Mouse (Mus musculus): ENCODE results near the gene Slc17a2. TPM values are rescaled to one million over a fixed set of nuclear protein-coding genes. Genes with fewer than 3 reads are reported as not detected.

The Slc17a2 gene
- 0.09 TPM in 1 of 2 replicates, not detected in the other for polyA plus RNA-seq (2012; rRNA removed)

GRCm38 (mm10) chr13:23806422-23807052 is at the start of gene Slc17a2:
TSS of gene Slc17a2 (plus strand) at chr13:23806993.

GRCm38 (mm10) chr13:23760972-23761864 is 45.6 kb upstream of the Slc17a2 start, which contains the start of gene Hist1h4a:
TSS of gene Hist1h4a (minus strand) at chr13:23761230.

GRCm38 (mm10) chr13:23761871-23762821 is 44.6 kb upstream of the Slc17a2 start, which contains the start of gene Hist1h3a:
TSS of gene Hist1h3a (minus strand) at chr13:23762386.

GRCm38 (mm10) chr13:23763586-23764323 is 43.0 kb upstream of the Slc17a2 start, which contains the start of gene Hist1h1a:
TSS of gene Hist1h1a (plus strand) at chr13:23763666.

GRCm38 (mm10) chr13:23769613-23770012 is 37.2 kb upstream of the Slc17a2 start, which contains the start of gene Trim38:
TSS of gene Trim38 (plus strand) at chr13:23769913.

GRCm38 (mm10) chr13:23839308-23839707 is 32.5 kb downstream of the Slc17a2 start, which contains the start of gene Slc17a3:
TSS of gene Slc17a3 (plus strand) at chr13:23839434.

GRCm38 (mm10) chr13:23867405-23867804 is 60.6 kb downstream of the Slc17a2 start, which contains the start of gene Slc17a1:
TSS of gene Slc17a1 (plus strand) at chr13:23867750.

Other genes starting within 250 kb of the Slc17a2 start
- 47.5 and 78.7 TPM in 2 replicates for gene Hist1h3e, start 244.6 kb upstream of the Slc17a2 start, polyA plus RNA-seq (2012; rRNA removed)
- gene Hist1h2ae, start 235.8 kb upstream of the Slc17a2 start, polyA plus RNA-seq (2012; rRNA removed) = 24.2 and 35.8 TPM in 2 replicates
- 52.2 and 87.2 TPM in 2 replicates for gene Hist1h2bg, start 235.6 kb upstream of the Slc17a2 start, polyA plus RNA-seq (2012; rRNA removed)
- gene Hist1h2bf, start 232.8 kb upstream of the Slc17a2 start, polyA plus RNA-seq (2012; rRNA removed) = 15.9 and 25.7 TPM in 2 replicates
- gene Hist1h2ad, start 232.6 kb upstream of the Slc17a2 start, polyA plus RNA-seq (2012; rRNA removed) = 17.3 and 24.2 TPM in 2 replicates
- gene Hist1h3d, start 231.2 kb upstream of the Slc17a2 start, polyA plus RNA-seq (2012; rRNA removed) = 18.4 and 28.3 TPM in 2 replicates
- 10.1 and 14.2 TPM in 2 replicates for gene Hist1h4d, start 225.4 kb upstream of the Slc17a2 start, polyA plus RNA-seq (2012; rRNA removed)
- 2.6 and 3.4 TPM in 2 replicates for gene Hist1h2be, start 185.9 kb upstream of the Slc17a2 start, polyA plus RNA-seq (2012; rRNA removed)
- gene Hist1h1e, start 184.4 kb upstream of the Slc17a2 start, polyA plus RNA-seq (2012; rRNA removed) = 2.3 and 2.7 TPM in 2 replicates
- gene Hist1h2ac, start 123.0 kb upstream of the Slc17a2 start, polyA plus RNA-seq (2012; rRNA removed) = 2.6 and 3.1 TPM in 2 replicates
- gene Hist1h2bc, start 122.8 kb upstream of the Slc17a2 start, polyA plus RNA-seq (2012; rRNA removed) = 251 and 289 TPM in 2 replicates
- gene Hist1h1t, start 111.2 kb upstream of the Slc17a2 start, polyA plus RNA-seq (2012; rRNA removed) = not detected in 2 replicates
- gene Hist1h4c, start 108.5 kb upstream of the Slc17a2 start, polyA plus RNA-seq (2012; rRNA removed) = 9.0 and 13.0 TPM in 2 replicates
- 11.5 and 18.9 TPM in 2 replicates for gene Hfe, start 96.1 kb upstream of the Slc17a2 start, polyA plus RNA-seq (2012; rRNA removed)
- 35.1 and 42.3 TPM in 2 replicates for gene Hist1h1c, start 68.2 kb upstream of the Slc17a2 start, polyA plus RNA-seq (2012; rRNA removed)
- gene Hist1h3c, start 61.4 kb upstream of the Slc17a2 start, polyA plus RNA-seq (2012; rRNA removed) = 43.8 and 64.9 TPM in 2 replicates
- gene Hist1h2bb, start 60.3 kb upstream of the Slc17a2 start, polyA plus RNA-seq (2012; rRNA removed) = 18.2 and 27.3 TPM in 2 replicates
- 36.8 and 63.0 TPM in 2 replicates for gene Hist1h2ab, start 55.9 kb upstream of the Slc17a2 start, polyA plus RNA-seq (2012; rRNA removed)
- gene Hist1h3b, start 54.7 kb upstream of the Slc17a2 start, polyA plus RNA-seq (2012; rRNA removed) = 36.8 and 58.4 TPM in 2 replicates
- 6.5 and 10.1 TPM in 2 replicates for gene Hist1h4b, start 50.0 kb upstream of the Slc17a2 start, polyA plus RNA-seq (2012; rRNA removed)
- gene Hist1h4a, start 45.8 kb upstream of the Slc17a2 start, polyA plus RNA-seq (2012; rRNA removed) = 17.5 and 20.9 TPM in 2 replicates
- gene Hist1h3a, start 44.6 kb upstream of the Slc17a2 start, polyA plus RNA-seq (2012; rRNA removed) = 37.1 and 48.7 TPM in 2 replicates
- 0.79 and 1.0 TPM in 2 replicates for gene Hist1h1a, start 43.3 kb upstream of the Slc17a2 start, polyA plus RNA-seq (2012; rRNA removed)
- gene Trim38, start 37.1 kb upstream of the Slc17a2 start, polyA plus RNA-seq (2012; rRNA removed) = 0.09 TPM in 1 of 2 replicates, not detected in the other
- not detected in 2 replicates for gene Slc17a3, start 32.4 kb downstream of the Slc17a2 start, polyA plus RNA-seq (2012; rRNA removed)
- gene Slc17a1, start 60.8 kb downstream of the Slc17a2 start, polyA plus RNA-seq (2012; rRNA removed) = not detected in 2 replicates
- gene Slc17a4, start 108.0 kb downstream of the Slc17a2 start, polyA plus RNA-seq (2012; rRNA removed) = 0.09 TPM in 1 of 2 replicates, not detected in the other
- not detected in 2 replicates for gene Hist1h2ba, start 127.2 kb downstream of the Slc17a2 start, polyA plus RNA-seq (2012; rRNA removed)
- gene Hist1h2aa, start 127.5 kb downstream of the Slc17a2 start, polyA plus RNA-seq (2012; rRNA removed) = 2.5 and 4.9 TPM in 2 replicates
- gene Scgn, start 184.2 kb downstream of the Slc17a2 start, polyA plus RNA-seq (2012; rRNA removed) = not detected in 2 replicates

Measured in ovary, adult 2 months (tissue).